Mouse (Mus musculus) midbrain, embryonic 10.5 days (tissue): ENCODE measurements at regions not wholly inside any gene's neighbourhood (a gene's known extent, or its start where the extent isn't known, plus 50 kb on each side); places are given as distances from the start of the nearest gene placed in this dataset.

ENCODE experiments used
- DNase-seq: peaks from one replicate; pipeline ENCODE4 v3.0.0-alpha.2; 2017; ENCODE audit warnings: low spot score
- H3K27ac ChIP-seq: fragments of 300-500 bp; sonication (generic); replicated peaks from 2 replicates; pipeline ENCODE4 v1.5.1; 2016; ENCODE audit warnings: mild to moderate bottlenecking
- H3K27me3 ChIP-seq: fragments of 300-500 bp; sonication (generic); 2 replicates; pipeline ENCODE4 v1.6.1; 2016; ENCODE audit warnings: low read depth, mild to moderate bottlenecking; ENCODE audit not compliant: poor library complexity, severe bottlenecking
- H3K36me3 ChIP-seq: fragments of 300-500 bp; sonication (generic); 2 replicates; pipeline ENCODE4 v1.6.1; 2016; ENCODE audit warnings: mild to moderate bottlenecking, moderate library complexity
- H3K4me1 ChIP-seq: fragments of 300-500 bp; sonication (generic); 2 replicates; pipeline ENCODE4 v1.6.1; 2016
- H3K4me3 ChIP-seq: fragments of 300-500 bp; sonication (generic); 2 replicates; pipeline ENCODE4 v1.5.1; 2016; ENCODE audit warnings: mild to moderate bottlenecking, moderate library complexity
- H3K9me3 ChIP-seq: fragments of 300-500 bp; sonication (generic); replicated peaks from 2 replicates; pipeline ENCODE4 v1.6.1; 2016; ENCODE audit warnings: mild to moderate bottlenecking
- WGBS: fragments of 180-500 bp; shearing (Covaris S2); methylation state at CpG from one replicate; pipeline ENCODE4 v1.1.7; 2016; 5-methylcytosine and 5-hydroxymethylcytosine counted together

- DNase-seq, result no peak
- Histone ChIP-seq H3K9me3 (no peaks in the 10 kb centered on the region), H3K27me3 (no peaks in the 10 kb centered on the region), H3K36me3 (no peaks in the 10 kb centered on the region), H3K27ac (no peak overlapping the region), H3K4me1 (no peaks in the 10 kb centered on the region), H3K4me3 (no peak overlapping the region)
Measured at GRCm38 (mm10) chr6:110439509-110439908, 205.9 kb upstream of the Grm7 start.

GRCm38 (mm10) chr6:110463370-110463769 is 182.0 kb upstream of the Grm7 start:
- Histone ChIP-seq H3K27me3 (no peaks in the 10 kb centered on the region), H3K36me3 (no peaks in the 10 kb centered on the region), H3K27ac (no peak overlapping the region), H3K4me3 (no peak overlapping the region), H3K4me1 (no peaks in the 10 kb centered on the region), H3K9me3 (no peaks in the 10 kb centered on the region)
- no peak for DNase-seq
- WGBS, result 57% methylated on average over 1 of the region's 1 CpGs

GRCm38 (mm10) chr6:110467661-110468060 is 177.7 kb upstream of the Grm7 start:
- no peak overlapping the region for H3K4me3 ChIP-seq
- H3K36me3 ChIP-seq, result no peaks in the 10 kb centered on the region
- H3K9me3 ChIP-seq, result no peaks in the 10 kb centered on the region
- H3K4me1 ChIP-seq, result no peaks in the 10 kb centered on the region
- no peaks in the 10 kb centered on the region for H3K27me3 ChIP-seq
- no peak for DNase-seq
- no peak overlapping the region for H3K27ac ChIP-seq

GRCm38 (mm10) chr6:110505861-110506260 is 139.5 kb upstream of the Grm7 start:
- Histone ChIP-seq H3K27me3 (peaks cover 26% of the 10 kb centered on the region), H3K4me3 (no peak overlapping the region), H3K36me3 (no peaks in the 10 kb centered on the region), H3K4me1 (0 out of 2 replicates have a peak, but pooled peaks cover 4% of the 10 kb centered on the region), H3K9me3 (no peaks in the 10 kb centered on the region), H3K27ac (no peak overlapping the region)
- no peak for DNase-seq
- WGBS, result 90% methylated on average over 2 of the region's 2 CpGs

GRCm38 (mm10) chr6:110510494-110510893 is 134.9 kb upstream of the Grm7 start:
- Histone ChIP-seq H3K9me3 (no peaks in the 10 kb centered on the region), H3K36me3 (no peaks in the 10 kb centered on the region), H3K4me1 (0 out of 2 replicates have a peak, but pooled peaks cover 4% of the 10 kb centered on the region), H3K4me3 (no peak overlapping the region), H3K27ac (no peak overlapping the region), H3K27me3 (peaks cover 50% of the 10 kb centered on the region)
- peak; percentile 19 for DNase-seq

- Histone ChIP-seq H3K36me3 (no peaks in the 10 kb centered on the region), H3K4me3 (no peak overlapping the region), H3K4me1 (no peaks in the 10 kb centered on the region), H3K27me3 (no peaks in the 10 kb centered on the region), H3K9me3 (no peaks in the 10 kb centered on the region), H3K27ac (no peak overlapping the region)
- 86% methylated on average over 4 of the region's 4 CpGs for WGBS
- DNase-seq, result no peak
Measured at GRCm38 (mm10) chr6:110538731-110539191, 106.6 kb upstream of the Grm7 start.

- Histone ChIP-seq H3K4me3 (no peak overlapping the region), H3K27ac (no peak overlapping the region), H3K4me1 (no peaks in the 10 kb centered on the region), H3K9me3 (no peaks in the 10 kb centered on the region), H3K36me3 (no peaks in the 10 kb centered on the region), H3K27me3 (no peaks in the 10 kb centered on the region)
- DNase-seq, result no peak
- 79% methylated on average over 2 of the region's 2 CpGs for WGBS
Measured at GRCm38 (mm10) chr6:110545542-110545941, 99.8 kb upstream of the Grm7 start.

- Histone ChIP-seq H3K36me3 (no peaks in the 10 kb centered on the region), H3K27ac (no peak overlapping the region), H3K4me1 (no peaks in the 10 kb centered on the region), H3K4me3 (no peak overlapping the region), H3K27me3 (no peaks in the 10 kb centered on the region), H3K9me3 (no peaks in the 10 kb centered on the region)
- DNase-seq, result no peak
- WGBS, result 82% methylated on average over 3 of the region's 3 CpGs
Measured at GRCm38 (mm10) chr6:110554847-110555246, 90.5 kb upstream of the Grm7 start.

GRCm38 (mm10) chr6:110559656-110560055 is 85.7 kb upstream of the Grm7 start:
- Histone ChIP-seq H3K9me3 (no peaks in the 10 kb centered on the region), H3K27ac (no peak overlapping the region), H3K4me3 (no peak overlapping the region), H3K36me3 (no peaks in the 10 kb centered on the region), H3K4me1 (no peaks in the 10 kb centered on the region), H3K27me3 (no peaks in the 10 kb centered on the region)
- 90% methylated on average over 2 of the region's 2 CpGs for WGBS
- no peak for DNase-seq

- no peak for DNase-seq
- Histone ChIP-seq H3K4me1 (no peaks in the 10 kb centered on the region), H3K4me3 (no peak overlapping the region), H3K27me3 (no peaks in the 10 kb centered on the region), H3K27ac (no peak overlapping the region), H3K9me3 (no peaks in the 10 kb centered on the region), H3K36me3 (no peaks in the 10 kb centered on the region)
- 82% methylated on average over 3 of the region's 3 CpGs for WGBS
Measured at GRCm38 (mm10) chr6:110560426-110560825, 85.0 kb upstream of the Grm7 start.

- Histone ChIP-seq H3K27me3 (no peaks in the 10 kb centered on the region), H3K4me3 (no peak overlapping the region), H3K4me1 (no peaks in the 10 kb centered on the region), H3K27ac (no peak overlapping the region), H3K36me3 (no peaks in the 10 kb centered on the region), H3K9me3 (no peaks in the 10 kb centered on the region)
- WGBS, result 65% methylated on average over 1 of the region's 1 CpGs
- no peak for DNase-seq
Measured at GRCm38 (mm10) chr6:110577216-110577615, 68.2 kb upstream of the Grm7 start.
